Mouse (Mus musculus): ENCODE measurements around the gene Gtf3c1. TPM values are rescaled to one million over a fixed set of nuclear protein-coding genes. Genes with fewer than 3 reads are reported as not detected.

Gtf3c1 gene
- 10 to 100 TPM; 29.9 to 31.9 TPM for total RNA-seq (2021)
- long read RNA-seq, experiment 1, full-length matches to known transcripts = 11 of 21 reads
- long read RNA-seq, experiment 1, partial matches to known transcripts = 9 of 21 reads
- long read RNA-seq, experiment 1, other reads (novel, unspliced or antisense) = 1 of 21 reads
- long read RNA-seq, experiment 2, full-length matches to known transcripts = 11 of 15 reads
- long read RNA-seq, experiment 2, partial matches to known transcripts = 4 of 15 reads
- long read RNA-seq, experiment 2, other reads (novel, unspliced or antisense) = 0 of 15 reads

GRCm38 (mm10) chr7:125707593-125708022, at the start of gene Gtf3c1, which contains the start of gene D430042O09Rik:
Gene Gtf3c1, minus strand, starts transcription at chr7:125707780.
Gene D430042O09Rik, plus strand, starts transcription at chr7:125707888.
- intact Hi-C loops (cut with DNase I; ENCODE audit: low total_unique reads) = no loop called here
- DNase-seq = peak; percentile 100

GRCm38 (mm10) chr7:125756806-125757205, 49.2 kb upstream of the Gtf3c1 start:
- intact Hi-C loops (cut with DNase I; ENCODE audit: low total_unique reads) = no loop called here
- DNase-seq = no peak

- intact Hi-C loops (cut with DNase I; ENCODE audit: low total_unique reads) = no loop called here
Measured at GRCm38 (mm10) chr7:125753326-125753715, 45.7 kb upstream of the Gtf3c1 start.

GRCm38 (mm10) chr7:125752699-125753325, 45.2 kb upstream of the Gtf3c1 start:
- intact Hi-C loops (cut with DNase I; ENCODE audit: low total_unique reads) = no loop called here
- no peak for DNase-seq

More at GRCm38 (mm10) chr7:125753326-125753715, 45.7 kb upstream of the Gtf3c1 start:
- DNase-seq = no peak

- intact Hi-C loops (cut with DNase I; ENCODE audit: low total_unique reads) = no loop called here
- no peak for DNase-seq
Measured at GRCm38 (mm10) chr7:125748186-125748585, 40.6 kb upstream of the Gtf3c1 start.

GRCm38 (mm10) chr7:125747316-125747690, 39.7 kb upstream of the Gtf3c1 start:
- intact Hi-C loops (cut with DNase I; ENCODE audit: low total_unique reads) = no loop called here
- DNase-seq = no peak

- no peak for DNase-seq
- intact Hi-C loops (cut with DNase I; ENCODE audit: low total_unique reads) = no loop called here
Measured at GRCm38 (mm10) chr7:125746621-125747315, 39.2 kb upstream of the Gtf3c1 start.

- DNase-seq = no peak
- intact Hi-C loops (cut with DNase I; ENCODE audit: low total_unique reads) = no loop called here
Measured at GRCm38 (mm10) chr7:125744774-125745173, 37.2 kb upstream of the Gtf3c1 start.

GRCm38 (mm10) chr7:125741271-125741703, 33.7 kb upstream of the Gtf3c1 start:
- intact Hi-C loops (cut with DNase I; ENCODE audit: low total_unique reads) = no loop called here
- DNase-seq = no peak

GRCm38 (mm10) chr7:125740521-125740920, 32.9 kb upstream of the Gtf3c1 start:
- DNase-seq = no peak
- intact Hi-C loops (cut with DNase I; ENCODE audit: low total_unique reads) = no loop called here

GRCm38 (mm10) chr7:125736366-125737015, 28.9 kb upstream of the Gtf3c1 start:
- DNase-seq = no peak
- intact Hi-C loops (cut with DNase I; ENCODE audit: low total_unique reads) = no loop called here

GRCm38 (mm10) chr7:125733791-125734190, 26.2 kb upstream of the Gtf3c1 start:
- DNase-seq = no peak
- intact Hi-C loops (cut with DNase I; ENCODE audit: low total_unique reads) = no loop called here

GRCm38 (mm10) chr7:125731679-125732078, 24.1 kb upstream of the Gtf3c1 start:
- no peak for DNase-seq
- intact Hi-C loops (cut with DNase I; ENCODE audit: low total_unique reads) = no loop called here

- no peak for DNase-seq
- intact Hi-C loops (cut with DNase I; ENCODE audit: low total_unique reads) = no loop called here
Measured at GRCm38 (mm10) chr7:125723189-125723972, 15.8 kb upstream of the Gtf3c1 start.

GRCm38 (mm10) chr7:125722127-125722526, 14.5 kb upstream of the Gtf3c1 start:
- DNase-seq = no peak
- intact Hi-C loops (cut with DNase I; ENCODE audit: low total_unique reads) = no loop called here

GRCm38 (mm10) chr7:125721033-125721432, 13.5 kb upstream of the Gtf3c1 start:
- no peak for DNase-seq
- intact Hi-C loops (cut with DNase I; ENCODE audit: low total_unique reads) = no loop called here

- intact Hi-C loops (cut with DNase I; ENCODE audit: low total_unique reads) = no loop called here
- no peak for DNase-seq
Measured at GRCm38 (mm10) chr7:125720370-125720769, 12.8 kb upstream of the Gtf3c1 start.

GRCm38 (mm10) chr7:125717612-125718011, 10.0 kb upstream of the Gtf3c1 start:
- DNase-seq = no peak
- intact Hi-C loops (cut with DNase I; ENCODE audit: low total_unique reads) = no loop called here

- intact Hi-C loops (cut with DNase I; ENCODE audit: low total_unique reads) = no loop called here
- DNase-seq = no peak
Measured at GRCm38 (mm10) chr7:125716724-125717123, 9.1 kb upstream of the Gtf3c1 start.

All from gastrocnemius, postnatal 14 days (tissue).